Mouse (Mus musculus): ENCODE measurements around the gene Pcnt. TPM values are rescaled to one million over a fixed set of nuclear protein-coding genes. Genes with fewer than 3 reads are reported as not detected.

The Pcnt gene
- polyA plus RNA-seq, 1 experiment from 2014 or later: 18.1 TPM

- WGBS: 60% methylated on average over 5 of the region's 5 CpGs
- Histone ChIP-seq H3K9me3 (no peaks in the 10 kb centered on the region), H3K27me3 (no peaks in the 10 kb centered on the region), H3K36me3 (no peaks in the 10 kb centered on the region), H3K4me2 (replicated peaks) (no peak overlapping the region), H3K9ac (no peak overlapping the region), H3K4me3 (no peak overlapping the region), H3K4me1 (no peaks in the 10 kb centered on the region), H3K27ac (no peak overlapping the region)
- no peak for ATAC-seq (ENCODE audit: insufficient number of reproducible peaks, insufficient read depth, low FRiP score, low TSS enrichment)
Measured at GRCm38 (mm10) chr10:76455289-76455688, 12.7 kb upstream of the Pcnt start.

GRCm38 (mm10) chr10:76448851-76449250, 6.3 kb upstream of the Pcnt start, which contains the start of gene 2610028H24Rik:
Gene 2610028H24Rik (plus strand): TSS chr10:76449081.
- Histone ChIP-seq H3K4me3 (no peak within 1 kb of the TSS), H3K9me3 (no peaks in the 10 kb centered on the region), H3K27ac (no peak within 1 kb of the TSS), H3K27me3 (no peaks in the 10 kb centered on the region), H3K36me3 (no peaks in the 10 kb centered on the region), H3K4me1 (no peaks in the 10 kb centered on the region), H3K4me2 (replicated peaks) (no peak within 1 kb of the TSS), H3K9ac (no peak within 1 kb of the TSS)
- ATAC-seq (ENCODE audit: insufficient number of reproducible peaks, insufficient read depth, low FRiP score, low TSS enrichment): no peak
- WGBS: 53% methylated on average over 5 of the region's 5 CpGs

DNA sequence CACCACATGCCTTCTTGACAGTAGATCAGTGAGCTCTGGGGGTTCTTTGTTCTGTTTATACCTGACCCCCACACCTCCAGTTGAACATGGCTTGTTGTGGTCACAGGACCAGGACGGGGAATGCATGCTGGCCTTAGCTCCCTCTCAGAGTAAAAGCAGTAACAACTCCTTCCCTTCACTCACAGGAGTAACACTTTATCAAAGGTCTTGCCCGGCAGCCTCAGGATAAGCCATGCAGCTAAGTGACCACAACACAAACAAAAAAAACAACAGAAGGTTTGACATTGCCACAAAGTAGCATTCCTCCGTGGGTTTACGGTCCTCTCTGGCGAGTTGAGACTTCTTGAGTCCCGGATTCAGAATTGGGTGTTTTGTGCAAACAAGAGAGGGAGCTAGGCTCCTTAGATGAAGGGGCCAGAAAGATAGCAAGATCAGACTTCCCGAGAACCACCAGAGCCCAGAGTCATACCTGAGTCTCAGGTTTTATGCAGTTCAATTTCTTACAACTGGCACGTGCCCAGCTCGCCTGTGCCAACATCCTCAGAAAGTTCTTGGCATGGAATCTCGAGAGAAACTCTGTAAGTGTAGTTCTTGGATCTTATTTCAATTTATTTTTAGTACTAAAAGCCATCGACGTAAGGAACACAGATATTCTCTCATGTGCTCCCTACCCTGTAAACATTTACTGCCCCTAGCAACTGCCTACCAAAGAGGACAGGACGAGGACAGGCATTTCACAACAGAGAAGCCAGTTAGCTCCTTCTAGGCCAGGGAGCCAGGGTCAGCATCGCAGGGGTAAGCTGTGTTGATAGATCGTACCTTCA, 5.0 kb upstream of the Pcnt start:
- WGBS: 78% methylated on average over 15 of the region's 15 CpGs
- no peak overlapping the region for H3K27ac ChIP-seq
- H3K4me2 ChIP-seq (replicated peaks): no peak overlapping the region
- H3K4me3 ChIP-seq: no peak overlapping the region
- H3K9ac ChIP-seq: no peak overlapping the region
- H3K27me3 ChIP-seq: no peaks in the 10 kb centered on the region
- no peaks in the 10 kb centered on the region for H3K36me3 ChIP-seq
- no peak for ATAC-seq (ENCODE audit: insufficient number of reproducible peaks, insufficient read depth, low FRiP score, low TSS enrichment)
- peaks cover 7% of the 10 kb centered on the region; the same call in 1 of the 2 replicates for H3K4me1 ChIP-seq
- no peaks in the 10 kb centered on the region for H3K9me3 ChIP-seq

DNA sequence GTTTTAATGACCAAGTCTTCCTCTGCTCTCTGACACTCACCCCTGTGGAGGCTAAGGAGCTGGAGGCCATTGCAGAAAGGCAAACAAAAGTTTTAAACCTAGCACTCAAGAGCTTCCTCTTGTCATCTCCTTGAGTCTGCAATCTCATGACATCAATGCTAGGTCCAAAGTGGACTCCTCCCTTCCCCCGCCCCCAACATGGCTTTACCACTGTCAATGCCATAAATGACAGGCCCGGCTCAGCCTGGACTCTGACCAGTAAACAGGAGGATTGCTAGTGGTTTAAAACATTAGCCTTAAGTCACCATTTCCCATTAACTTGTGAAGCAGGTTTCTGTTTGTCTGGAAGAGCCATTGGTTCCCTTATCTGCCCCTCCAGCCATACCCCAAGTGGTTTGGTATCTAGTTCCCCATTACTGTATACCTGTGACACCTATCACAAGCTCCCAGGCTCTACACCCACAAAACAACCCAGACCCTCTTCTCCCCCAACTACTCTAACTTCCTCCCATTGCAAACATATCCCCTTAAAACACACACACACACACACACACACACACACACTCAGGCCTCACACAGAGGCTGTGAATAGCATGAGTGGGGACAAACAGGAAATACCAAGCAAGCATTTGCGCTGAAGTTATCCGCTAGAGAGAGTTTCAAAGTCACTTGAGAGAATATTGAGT, 3.6 kb upstream of the Pcnt start:
- WGBS: 78% methylated on average over 4 of the region's 4 CpGs
- no peak for ATAC-seq (ENCODE audit: insufficient number of reproducible peaks, insufficient read depth, low FRiP score, low TSS enrichment)
- H3K9ac ChIP-seq: no peak overlapping the region
- no peak overlapping the region for H3K4me2 ChIP-seq (replicated peaks)
- H3K4me3 ChIP-seq: no peak overlapping the region
- no peaks in the 10 kb centered on the region for H3K27me3 ChIP-seq
- no peak overlapping the region for H3K27ac ChIP-seq
- H3K4me1 ChIP-seq: peaks cover 14% of the 10 kb centered on the region
- no peaks in the 10 kb centered on the region for H3K36me3 ChIP-seq
- no peaks in the 10 kb centered on the region for H3K9me3 ChIP-seq

DNA sequence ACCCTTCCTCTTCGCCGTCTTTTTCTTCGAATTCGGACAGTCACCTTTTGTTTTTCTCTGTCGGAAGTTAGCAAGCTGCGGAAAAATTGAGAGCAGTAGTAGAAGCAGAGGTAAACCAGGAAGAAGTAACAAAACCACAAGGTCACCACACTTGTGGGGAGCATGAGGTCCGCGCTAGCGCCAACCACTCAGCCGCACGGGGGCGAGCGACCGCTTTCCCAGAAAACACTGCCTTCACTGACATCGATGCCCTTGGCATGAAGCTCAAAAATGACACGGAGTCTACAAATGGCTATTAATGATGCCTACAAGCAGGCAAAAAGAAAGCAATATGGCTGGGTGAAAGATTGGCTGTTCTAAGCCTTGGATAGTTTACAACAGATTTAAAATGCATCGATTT, 2.3 kb downstream of the Pcnt start, which contains the start of gene AC141477.1:
TSS of gene AC141477.1 (minus strand) at position 164 of the 400 bp plus-strand sequence.
- Histone ChIP-seq H3K4me2 (replicated peaks) (peak within 1 kb of the TSS; percentile 71), H3K9me3 (no peaks in the 10 kb centered on the region), H3K27me3 (no peaks in the 10 kb centered on the region), H3K4me1 (peaks cover 14% of the 10 kb centered on the region), H3K27ac (no peak within 1 kb of the TSS), H3K4me3 (no peak within 1 kb of the TSS), H3K36me3 (peaks cover 41% of the 10 kb centered on the region), H3K9ac (no peak within 1 kb of the TSS)
- ATAC-seq (ENCODE audit: insufficient number of reproducible peaks, insufficient read depth, low FRiP score, low TSS enrichment): no peak
- WGBS: 93% methylated on average over 17 of the region's 17 CpGs

- H3K9ac ChIP-seq: no peak overlapping the region
- H3K36me3 ChIP-seq: peaks cover 50% of the 10 kb centered on the region
- no peak overlapping the region for H3K4me2 ChIP-seq (replicated peaks)
- H3K9me3 ChIP-seq: no peaks in the 10 kb centered on the region
- H3K27ac ChIP-seq: no peak overlapping the region
- no peaks in the 10 kb centered on the region for H3K27me3 ChIP-seq
- H3K4me1 ChIP-seq: peaks cover 14% of the 10 kb centered on the region
- no peak for ATAC-seq (ENCODE audit: insufficient number of reproducible peaks, insufficient read depth, low FRiP score, low TSS enrichment)
- no peak overlapping the region for H3K4me3 ChIP-seq
- WGBS: 92% methylated on average over 9 of the region's 9 CpGs
Measured at GRCm38 (mm10) chr10:76439107-76439890, 3.3 kb downstream of the Pcnt start.

DNA sequence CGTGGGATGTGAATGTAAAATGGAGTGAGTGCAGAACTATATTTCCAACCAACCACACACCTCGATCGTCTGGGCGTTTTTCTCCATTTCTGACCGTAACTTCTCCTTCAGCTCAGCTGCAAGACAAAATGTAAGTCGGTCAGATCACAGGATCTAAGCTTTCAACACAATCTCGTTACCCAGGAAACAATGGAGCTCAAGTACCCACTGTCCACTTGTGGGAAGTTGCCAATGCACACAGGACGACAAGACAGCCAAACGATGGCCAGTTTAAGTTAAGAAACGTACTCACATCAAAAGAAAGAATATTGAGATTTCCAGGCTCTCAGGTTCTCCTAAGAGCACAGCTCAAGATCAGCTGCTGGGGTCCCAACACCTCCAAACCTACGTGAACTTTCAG, 8.7 kb downstream of the Pcnt start:
- peaks cover 93% of the 10 kb centered on the region for H3K36me3 ChIP-seq
- 89% methylated on average over 11 of the region's 11 CpGs for WGBS
- no peak for ATAC-seq (ENCODE audit: insufficient number of reproducible peaks, insufficient read depth, low FRiP score, low TSS enrichment)

GRCm38 (mm10) chr10:76425674-76426073, 16.9 kb downstream of the Pcnt start:
- Histone ChIP-seq H3K9ac (no peak overlapping the region), H3K4me2 (replicated peaks) (no peak overlapping the region), H3K27me3 (no peaks in the 10 kb centered on the region), H3K36me3 (peaks cover 93% of the 10 kb centered on the region), H3K4me3 (no peak overlapping the region), H3K4me1 (no peaks in the 10 kb centered on the region), H3K27ac (no peak overlapping the region), H3K9me3 (no peaks in the 10 kb centered on the region)
- WGBS: 95% methylated on average over 7 of the region's 7 CpGs
- no peak for ATAC-seq (ENCODE audit: insufficient number of reproducible peaks, insufficient read depth, low FRiP score, low TSS enrichment)

More for the DNA sequence above, 8.7 kb downstream of the Pcnt start:
- Histone ChIP-seq H3K27me3 (no peaks in the 10 kb centered on the region), H3K4me1 (no peaks in the 10 kb centered on the region), H3K4me2 (replicated peaks) (no peak overlapping the region), H3K9me3 (no peaks in the 10 kb centered on the region), H3K4me3 (no peak overlapping the region), H3K27ac (no peak overlapping the region), H3K9ac (no peak overlapping the region)

DNA sequence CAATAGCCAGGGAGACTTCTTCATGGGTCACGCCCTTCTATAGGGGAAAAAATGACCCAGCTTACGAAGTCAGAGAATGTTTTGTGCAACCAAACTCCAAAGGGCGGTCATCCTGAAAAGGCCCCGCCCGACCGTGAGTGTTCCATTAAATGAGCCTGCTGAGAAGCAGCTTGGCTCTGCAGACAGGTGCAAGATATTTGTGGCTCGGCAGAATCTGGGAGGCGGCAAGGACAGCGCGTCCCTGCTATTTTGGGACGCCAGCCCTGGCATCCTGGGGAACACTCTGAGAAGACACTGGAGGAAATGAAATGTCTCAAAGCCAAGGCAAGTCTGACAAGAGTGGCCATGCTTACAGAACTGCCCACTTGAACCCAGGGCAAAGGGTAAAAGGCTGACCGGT, 25.8 kb downstream of the Pcnt start:
- H3K36me3 ChIP-seq: peaks cover 85% of the 10 kb centered on the region
- no peak for ATAC-seq (ENCODE audit: insufficient number of reproducible peaks, insufficient read depth, low FRiP score, low TSS enrichment)

GRCm38 (mm10) chr10:76408520-76408919, 34.1 kb downstream of the Pcnt start:
- 93% methylated on average over 10 of the region's 10 CpGs for WGBS
- Histone ChIP-seq H3K4me3 (no peak overlapping the region), H3K27me3 (no peaks in the 10 kb centered on the region), H3K9me3 (no peaks in the 10 kb centered on the region), H3K4me1 (no peaks in the 10 kb centered on the region), H3K9ac (no peak overlapping the region), H3K4me2 (replicated peaks) (no peak overlapping the region), H3K27ac (no peak overlapping the region), H3K36me3 (peaks cover 79% of the 10 kb centered on the region)
- ATAC-seq (ENCODE audit: insufficient number of reproducible peaks, insufficient read depth, low FRiP score, low TSS enrichment): no peak

More for the DNA sequence above, 25.8 kb downstream of the Pcnt start:
- WGBS: 90% methylated on average over 12 of the region's 12 CpGs
- Histone ChIP-seq H3K27me3 (no peaks in the 10 kb centered on the region), H3K4me2 (replicated peaks) (no peak overlapping the region), H3K27ac (no peak overlapping the region), H3K9me3 (no peaks in the 10 kb centered on the region), H3K4me1 (no peaks in the 10 kb centered on the region), H3K9ac (no peak overlapping the region), H3K4me3 (no peak overlapping the region)

GRCm38 (mm10) chr10:76392596-76392995, 50.0 kb downstream of the Pcnt start:
- no peak for ATAC-seq (ENCODE audit: insufficient number of reproducible peaks, insufficient read depth, low FRiP score, low TSS enrichment)
- 93% methylated on average over 12 of the region's 12 CpGs for WGBS
- H3K4me1 ChIP-seq: no peaks in the 10 kb centered on the region
- H3K36me3 ChIP-seq: peaks cover 56% of the 10 kb centered on the region
- H3K4me3 ChIP-seq: no peak overlapping the region
- H3K9ac ChIP-seq: no peak overlapping the region
- no peaks in the 10 kb centered on the region for H3K9me3 ChIP-seq
- H3K27me3 ChIP-seq: no peaks in the 10 kb centered on the region
- H3K4me2 ChIP-seq (replicated peaks): no peak overlapping the region
- H3K27ac ChIP-seq: no peak overlapping the region
